Mouse (Mus musculus) urinary bladder, adult 18-20 months (tissue): Measurements from ENCODE around the gene Cyp2d10.
A peak's percentile ranks its signal among the peaks of the same experiment; 100 is the strongest.
"Not testable (repeated sequence)": the region's sequence is repeated elsewhere in the genome, so short reads cannot be mapped to it uniquely, and the experiment has no call there.

Source experiments
- DNase-seq, 2 experiments: peaks; one replicate each; pipeline ENCODE4 v3.0.0; 2022; ENCODE audit warnings: low spot score in 2 of 2, mixed read lengths in 2 of 2

The Cyp2d10 gene

DNA sequence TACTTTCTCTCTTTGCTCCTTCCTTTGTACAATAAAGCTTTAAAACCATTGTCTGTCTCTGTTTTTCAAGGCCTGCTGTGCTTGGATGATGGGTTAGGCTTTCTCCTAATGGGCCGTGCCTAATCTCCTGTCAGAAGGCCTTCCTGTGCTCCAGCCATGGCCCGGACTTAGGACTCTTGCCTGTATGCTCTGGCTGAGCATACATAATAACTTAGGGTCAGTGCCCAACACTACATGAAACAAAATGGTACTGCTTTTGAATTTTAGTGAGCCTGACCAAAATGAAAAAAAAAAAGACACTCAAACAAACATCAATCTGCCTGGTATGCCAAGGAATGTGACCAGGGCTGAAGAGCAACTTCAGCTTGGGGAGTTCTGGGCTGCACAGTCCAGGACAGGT lies 5.5 kb downstream of the Cyp2d10 start:
- DNase-seq: no peak

DNA sequence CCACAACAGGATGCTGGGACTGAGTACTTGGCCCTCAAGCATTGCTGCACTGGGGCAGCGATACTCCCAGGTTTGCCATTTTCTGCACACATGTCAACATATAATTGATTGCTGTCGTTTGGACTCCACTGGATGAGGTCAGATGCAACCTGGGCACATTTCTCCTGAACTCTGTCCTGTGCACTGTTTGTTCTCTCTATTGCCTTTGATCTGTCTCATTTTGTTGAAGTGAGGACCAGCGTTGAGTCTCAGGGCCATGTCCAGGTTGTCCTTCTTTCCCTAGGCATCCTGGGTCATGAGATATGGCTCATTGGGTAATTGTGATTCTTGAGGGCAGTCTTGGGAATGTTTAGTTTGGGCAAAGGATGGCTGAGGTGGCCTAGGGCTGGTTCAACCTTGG lies 11.0 kb downstream of the Cyp2d10 start:
- DNase-seq: not testable (repeated sequence)

GRCm38 (mm10) chr15:82393922-82394321 lies 13.1 kb downstream of the Cyp2d10 start, which contains the start of gene Cyp2d11:
Gene Cyp2d11 (minus strand): TSS chr15:82394022.
- not testable (repeated sequence) for DNase-seq

GRCm38 (mm10) chr15:82389916-82390315 lies 17.1 kb downstream of the Cyp2d10 start:
- DNase-seq: not testable (repeated sequence)

DNA sequence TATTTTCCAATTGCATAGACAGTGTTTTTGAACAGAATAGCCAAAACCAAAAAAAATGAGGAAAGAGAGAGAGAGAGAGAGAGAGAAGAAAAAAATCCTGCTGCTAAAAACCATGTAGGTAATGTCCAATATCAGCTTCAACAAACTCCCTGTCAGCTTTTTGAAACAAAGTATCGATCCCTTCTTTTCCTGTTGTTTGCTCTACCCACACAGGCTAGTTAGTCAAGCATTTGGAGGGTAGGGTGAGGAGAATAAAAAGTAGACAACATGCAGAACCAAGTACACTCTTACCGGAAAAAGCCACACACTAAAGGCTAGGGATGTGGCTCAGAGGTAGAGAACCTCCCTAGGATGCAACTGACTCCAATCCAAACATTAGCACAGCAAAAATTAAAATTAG lies 21.3 kb downstream of the Cyp2d10 start:
- no peak for DNase-seq

- DNase-seq: no peak
Observed at GRCm38 (mm10) chr15:82382441-82382840, 24.6 kb downstream of the Cyp2d10 start.

- DNase-seq: no peak
Observed at GRCm38 (mm10) chr15:82380714-82381062, 26.3 kb downstream of the Cyp2d10 start.

DNA sequence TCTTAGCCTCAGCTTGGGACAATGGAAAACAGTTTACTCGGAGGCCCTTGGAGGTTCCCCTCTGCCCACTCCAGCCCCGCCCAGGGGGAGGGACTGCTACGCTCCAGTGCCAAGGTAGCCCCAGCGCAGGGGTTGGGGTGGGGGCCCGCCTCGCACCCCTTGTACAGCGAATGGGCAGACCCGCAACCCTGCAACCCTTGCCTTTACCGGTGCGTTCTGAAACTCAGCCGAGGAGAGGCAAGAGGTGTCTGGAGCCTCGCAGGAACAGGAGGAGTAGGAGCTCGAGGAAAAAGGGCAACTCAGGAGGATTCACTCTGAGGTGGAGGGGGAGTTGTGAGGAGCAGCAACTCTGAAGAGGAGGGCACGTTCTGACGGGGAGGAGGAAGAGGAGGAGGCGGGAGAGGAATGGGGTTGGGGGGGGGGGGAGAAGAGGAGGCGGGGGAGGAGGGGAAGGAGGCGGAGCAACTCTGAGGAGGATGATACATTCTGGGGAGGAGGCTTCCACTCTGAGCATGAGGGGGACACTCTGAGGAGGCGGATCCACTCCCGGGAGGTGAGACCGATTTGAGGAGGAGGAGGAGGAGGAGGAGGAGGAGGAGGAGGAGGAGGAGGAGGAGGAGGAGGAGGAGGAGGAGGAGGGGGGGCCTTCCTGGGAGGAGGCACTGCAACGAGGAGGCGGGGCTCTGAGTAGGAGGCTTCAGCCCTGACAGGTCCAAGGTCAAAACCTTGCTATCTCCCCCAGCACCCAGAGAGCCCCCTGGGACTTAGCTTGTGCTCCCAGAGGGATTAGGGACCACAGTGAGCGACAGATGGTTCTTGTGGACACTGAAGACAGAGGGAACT lies 26.9 kb downstream of the Cyp2d10 start, which contains the start of gene Cyp2d22:
Gene Cyp2d22 (minus strand): TSS at position 390 of the 843 bp plus-strand sequence.
- peak; percentile 38 to 44 for DNase-seq

DNA sequence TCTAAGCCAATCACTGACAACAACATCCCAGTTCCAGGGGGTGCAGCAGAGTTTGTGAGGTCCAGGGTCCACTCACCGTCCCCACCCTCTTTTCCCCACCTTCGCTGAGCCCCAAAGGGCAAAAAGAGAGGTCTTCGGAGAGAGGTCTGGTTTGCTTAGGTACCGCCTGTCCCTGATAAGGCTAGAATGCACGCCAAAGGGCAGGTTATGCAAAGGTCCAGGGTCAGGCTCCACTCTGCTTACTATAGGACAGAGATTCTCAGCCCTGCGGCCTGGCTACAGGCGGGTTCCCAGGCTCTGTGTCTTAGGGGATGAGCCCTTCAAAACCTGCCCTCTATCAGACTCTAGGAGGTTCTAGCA lies 27.5 kb downstream of the Cyp2d10 start:
- DNase-seq: no peak

GRCm38 (mm10) chr15:82378261-82379180 lies 28.5 kb downstream of the Cyp2d10 start:
- no peak for DNase-seq

DNA sequence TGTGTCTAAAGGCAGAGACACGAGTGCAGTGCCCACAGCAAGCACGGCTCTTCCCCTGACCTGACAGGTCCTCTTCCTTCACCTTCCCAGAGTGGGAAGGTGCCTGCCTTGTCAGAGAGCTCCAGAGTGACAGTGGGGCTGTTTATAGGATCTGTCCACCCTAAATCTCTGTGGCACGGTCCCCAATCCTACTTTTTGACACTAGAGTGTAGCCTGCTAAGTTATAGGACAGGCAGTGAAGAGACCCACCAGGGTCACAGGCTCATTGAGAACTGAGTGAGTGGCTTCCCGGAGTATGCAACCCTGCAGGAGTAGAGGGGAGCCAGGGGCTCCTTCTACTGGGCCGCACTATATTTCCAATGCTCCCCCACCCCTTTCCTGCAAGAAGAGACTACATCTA lies 29.3 kb downstream of the Cyp2d10 start:
- no peak for DNase-seq

DNA sequence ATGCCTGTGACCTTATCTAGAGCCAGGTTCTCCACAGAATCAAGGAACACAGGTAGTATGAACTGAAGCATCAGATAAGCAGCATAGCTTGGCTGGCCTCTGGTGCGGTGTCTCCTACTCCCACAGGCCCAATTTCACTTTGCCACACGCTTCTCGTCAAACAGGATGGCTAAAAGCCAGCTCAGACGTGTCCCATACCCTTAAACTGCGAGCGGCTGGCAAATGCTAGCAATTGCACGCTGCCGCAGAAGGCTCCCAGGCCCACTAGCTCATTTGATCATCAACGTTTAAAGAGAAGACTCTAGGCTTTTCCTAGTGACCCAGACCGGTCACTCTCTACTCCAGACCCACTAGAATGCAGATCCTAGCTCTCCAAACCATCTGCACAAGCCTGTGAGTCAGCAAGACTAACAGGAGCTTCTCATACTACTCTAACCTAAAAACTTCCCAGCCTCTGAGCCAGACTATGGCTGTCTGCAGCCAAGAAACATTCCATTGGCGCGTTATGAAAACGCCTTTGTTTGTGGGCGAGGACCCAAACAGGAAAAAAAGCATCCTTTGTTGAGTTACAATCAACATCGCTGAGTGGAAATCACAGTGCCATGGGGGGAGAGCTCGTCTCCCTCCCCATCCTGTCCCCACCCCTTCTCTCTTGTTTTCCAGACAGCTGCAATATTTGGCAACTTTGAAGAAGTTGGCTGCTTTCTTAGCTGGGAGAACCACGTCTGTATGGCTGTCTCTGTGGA lies 30.4 kb downstream of the Cyp2d10 start:
- DNase-seq: peak in 1 of 2 experiments; percentile 35

- DNase-seq: no peak
Observed at GRCm38 (mm10) chr15:82375855-82376254, 31.1 kb downstream of the Cyp2d10 start.

- DNase-seq: no peak
Observed at GRCm38 (mm10) chr15:82374437-82374836, 32.6 kb downstream of the Cyp2d10 start.

DNA sequence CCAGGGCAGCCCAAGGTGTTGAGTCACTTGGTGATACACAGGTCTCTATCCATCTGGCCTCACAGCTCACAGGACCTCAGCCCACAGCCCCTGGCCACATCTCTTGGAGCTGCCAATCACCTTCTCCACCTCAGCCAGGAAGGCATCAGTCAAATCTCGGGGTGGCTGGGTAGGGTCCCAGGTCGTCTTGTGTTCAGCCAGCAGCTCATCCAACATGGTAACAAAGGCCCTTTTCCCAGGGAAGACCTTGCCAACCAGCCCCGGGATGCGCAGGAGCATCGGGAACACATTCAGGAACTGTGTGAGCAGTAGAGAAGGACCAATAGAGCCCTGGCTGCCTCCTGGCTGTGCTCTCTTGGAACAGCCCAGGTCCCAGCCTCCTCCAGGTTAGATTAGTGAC lies 34.0 kb downstream of the Cyp2d10 start:
- DNase-seq: no peak

DNA sequence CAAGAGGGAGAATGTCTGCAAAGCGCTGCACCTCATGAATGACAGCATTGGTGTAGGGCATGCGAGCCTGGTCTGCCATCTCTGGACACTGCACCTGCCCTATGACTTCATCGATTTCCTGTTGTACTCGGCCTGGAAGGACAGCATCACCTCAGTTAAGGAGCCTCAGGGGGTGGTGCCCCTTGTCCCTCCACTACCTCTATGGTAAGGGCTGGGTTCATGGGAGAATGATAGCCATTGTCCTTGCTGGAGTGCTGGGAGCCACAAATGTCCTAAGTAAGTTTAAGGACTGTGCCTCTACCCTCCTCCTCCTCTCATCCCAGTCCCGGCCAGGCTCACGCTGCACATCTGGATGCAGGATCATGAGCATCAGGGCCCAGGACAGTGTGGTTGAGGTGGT lies 34.5 kb downstream of the Cyp2d10 start:
- DNase-seq: no peak

GRCm38 (mm10) chr15:82368851-82369250 lies 38.1 kb downstream of the Cyp2d10 start:
- DNase-seq: no peak

DNA sequence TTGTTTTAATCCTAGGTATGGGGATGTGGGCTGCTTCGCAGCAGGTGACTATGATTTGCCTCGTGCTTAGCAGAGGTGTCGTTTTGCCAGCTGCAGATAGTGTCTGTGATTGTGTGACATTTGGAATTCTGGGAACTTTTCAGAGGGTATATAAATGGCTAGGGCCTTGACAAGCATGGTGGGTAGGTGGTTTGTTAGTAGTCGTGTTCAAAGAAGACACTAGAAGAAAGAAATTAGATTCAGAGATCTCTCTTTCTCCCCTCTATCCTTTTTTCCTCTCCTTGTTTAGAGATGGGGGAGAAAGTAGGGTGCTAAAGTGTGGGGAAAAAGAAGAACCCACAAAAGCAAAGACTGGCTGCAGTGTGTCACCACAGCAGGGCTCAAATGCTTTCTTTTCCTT lies 38.8 kb downstream of the Cyp2d10 start:
- no peak for DNase-seq

DNA sequence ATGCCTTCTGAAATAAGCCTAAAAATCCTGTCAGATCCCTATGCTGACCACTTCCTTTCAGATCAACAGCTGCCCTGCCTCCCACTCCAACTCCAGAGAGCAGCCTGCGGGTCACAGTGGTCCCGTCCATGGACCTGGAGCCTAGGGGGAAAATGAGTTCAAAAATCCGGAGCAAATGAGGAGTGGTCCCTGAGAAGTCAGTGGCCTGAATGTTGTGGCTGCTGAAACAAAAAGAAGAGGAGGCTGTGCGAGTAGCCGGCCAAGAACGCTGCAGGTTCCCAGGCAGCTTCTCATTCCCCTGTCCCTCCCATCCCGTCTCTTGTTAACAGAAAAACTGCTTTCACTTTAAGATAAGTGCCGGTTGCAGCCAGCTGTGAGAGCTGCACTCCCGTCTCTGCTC lies 42.4 kb downstream of the Cyp2d10 start:
- not testable (repeated sequence) for DNase-seq

- DNase-seq: not testable (repeated sequence)
Observed at GRCm38 (mm10) chr15:82363801-82364200, 43.2 kb downstream of the Cyp2d10 start.

DNA sequence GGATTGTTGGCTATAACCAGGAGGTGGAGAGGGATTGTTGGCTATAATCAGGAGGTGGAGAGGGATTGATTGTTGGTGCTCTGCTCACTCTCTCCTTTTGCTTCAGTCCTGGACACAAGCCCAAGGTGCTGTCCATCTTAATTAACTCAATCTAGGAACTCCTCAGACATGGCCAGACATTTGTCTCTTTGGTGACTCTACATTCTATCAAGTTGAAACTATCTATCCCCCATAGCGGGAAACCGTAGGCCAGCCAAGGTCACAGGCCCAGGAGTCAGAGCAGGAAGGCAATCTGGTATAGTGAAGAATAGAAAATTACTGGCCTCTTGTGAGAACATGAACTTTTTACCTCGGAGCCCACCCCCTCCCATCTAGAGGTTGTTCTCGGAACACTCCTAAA lies 44.8 kb downstream of the Cyp2d10 start:
- no peak for DNase-seq

DNA sequence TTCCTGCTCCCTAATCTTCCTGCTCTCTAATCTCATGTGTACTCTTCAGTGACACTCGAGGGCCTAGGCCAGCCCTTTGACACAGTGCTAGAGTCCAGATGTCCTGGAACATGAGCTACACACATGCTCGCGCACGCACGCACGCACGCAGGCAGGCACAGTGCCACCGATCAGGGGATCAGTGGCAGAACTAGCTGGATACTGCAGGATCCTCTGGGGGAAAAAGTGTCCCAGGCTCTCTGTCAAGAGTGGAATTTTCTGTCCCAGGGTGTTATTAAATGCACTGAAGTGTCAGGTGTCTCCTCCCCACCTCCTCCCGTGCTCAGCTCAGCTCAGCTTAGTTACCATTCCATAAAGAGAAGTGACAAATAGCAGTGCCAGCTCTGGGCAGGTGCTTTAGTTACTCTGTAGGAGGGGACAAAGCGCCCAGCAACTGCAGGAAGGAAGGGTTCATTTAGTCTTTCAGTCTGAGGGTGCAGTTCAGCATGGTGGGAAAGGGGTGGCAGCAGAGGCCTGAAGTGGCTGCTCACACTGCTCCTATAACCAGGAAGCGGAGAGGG lies 45.5 kb downstream of the Cyp2d10 start:
- no peak for DNase-seq
